Mouse (Mus musculus): ENCODE measurements at regions not wholly inside any gene's neighbourhood (a gene's known extent, or its start where the extent isn't known, plus 50 kb on each side); places are given as distances from the start of the nearest gene placed in this dataset.
"Not testable (repeated sequence)": the region's sequence is repeated elsewhere in the genome, so short reads cannot be mapped to it uniquely, and the experiment has no call there.

DNA sequence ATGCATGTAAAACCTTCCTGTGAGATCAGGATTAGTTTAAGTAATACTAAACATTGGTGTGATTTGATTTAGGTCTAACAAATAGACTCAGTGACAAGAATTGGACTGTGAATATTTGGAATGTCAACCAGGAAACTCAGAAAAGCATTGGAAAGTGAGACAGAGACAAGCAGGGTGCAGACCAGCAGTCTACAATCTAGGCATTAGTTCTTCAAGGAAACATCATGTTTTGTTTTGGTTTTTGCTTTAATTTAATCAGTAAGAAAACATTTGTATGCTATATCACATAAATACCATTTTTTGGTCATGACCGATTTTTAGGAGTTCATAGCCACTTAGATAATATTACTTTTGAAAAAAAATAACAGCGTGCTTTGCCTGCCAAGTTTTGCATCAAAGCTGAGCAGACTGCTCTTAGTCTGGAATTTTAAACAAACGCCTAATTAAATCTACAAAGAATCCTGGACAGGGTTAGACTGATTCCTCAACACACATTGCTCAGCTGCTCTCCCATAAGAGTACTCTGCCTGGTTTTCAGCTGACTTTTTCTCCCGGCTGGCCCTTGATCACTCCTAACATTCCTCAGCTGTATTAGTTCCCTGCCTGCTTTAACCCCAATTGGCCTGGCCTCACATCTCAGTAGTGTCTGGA is 396.5 kb upstream of the Kcnh7 start:
- no peak overlapping the region for H3K27ac ChIP-seq (replicated peaks)
- WGBS, result 53% methylated on average over 4 of the region's 4 CpGs
- no peaks in the 10 kb centered on the region for H3K4me1 ChIP-seq
- H3K4me3 ChIP-seq, result no peak overlapping the region
- H3K36me3 ChIP-seq, result no peaks in the 10 kb centered on the region
- no peak for ATAC-seq (ENCODE audit: extremely low read depth, insufficient number of reproducible peaks, low FRiP score, low TSS enrichment)
- H3K4me2 ChIP-seq, result no peak overlapping the region
- no peaks in the 10 kb centered on the region for H3K9me3 ChIP-seq
- no peak overlapping the region for H3K9ac ChIP-seq
- H3K27me3 ChIP-seq (replicated peaks), result no peaks in the 10 kb centered on the region

GRCm38 (mm10) chr2:63575172-63575571 is 391.1 kb upstream of the Kcnh7 start:
- Histone ChIP-seq H3K4me1 (peaks cover 4% of the 10 kb centered on the region; the same call in 1 of the 2 replicates), H3K4me3 (no peak overlapping the region), H3K9me3 (no peaks in the 10 kb centered on the region), H3K4me2 (no peak overlapping the region), H3K27ac (replicated peaks) (no peak overlapping the region), H3K36me3 (no peaks in the 10 kb centered on the region), H3K9ac (no peak overlapping the region), H3K27me3 (replicated peaks) (no peaks in the 10 kb centered on the region)
- ATAC-seq (ENCODE audit: extremely low read depth, insufficient number of reproducible peaks, low FRiP score, low TSS enrichment), result no peak
- WGBS, result 68% methylated on average over 5 of the region's 5 CpGs

DNA sequence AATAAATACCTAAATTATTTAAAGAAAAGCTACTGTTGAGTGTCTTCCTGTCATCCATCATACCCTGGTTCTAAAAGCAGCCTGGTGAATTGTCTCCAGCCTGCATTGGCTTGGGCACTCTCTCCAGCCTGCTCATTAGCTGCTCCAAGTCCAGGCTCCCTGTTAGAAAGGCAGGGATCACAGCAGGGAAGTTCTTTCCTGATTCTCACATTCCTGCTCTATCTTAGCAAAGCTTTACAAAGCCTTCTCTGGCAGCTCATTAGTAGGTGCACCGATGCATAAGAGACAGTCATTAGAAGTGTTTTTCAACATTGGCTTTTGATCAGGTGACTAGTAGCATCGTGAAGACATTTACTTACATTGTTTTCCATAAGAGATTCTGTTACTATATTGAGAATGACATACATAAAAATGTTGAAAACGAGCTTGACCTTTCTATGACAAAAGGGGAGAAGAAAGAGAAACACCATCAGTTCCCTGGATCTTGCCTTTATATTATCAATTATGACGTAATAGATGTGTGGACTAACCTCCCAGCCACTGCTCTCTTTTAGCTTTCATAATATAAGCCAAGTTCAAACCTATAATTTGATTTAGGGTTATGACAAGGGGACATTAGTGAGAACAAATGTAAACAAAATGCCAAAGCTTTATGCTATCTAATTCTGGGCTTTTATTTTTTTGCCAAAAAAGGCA is 390.1 kb upstream of the Kcnh7 start:
- ATAC-seq (ENCODE audit: extremely low read depth, insufficient number of reproducible peaks, low FRiP score, low TSS enrichment), result no peak

DNA sequence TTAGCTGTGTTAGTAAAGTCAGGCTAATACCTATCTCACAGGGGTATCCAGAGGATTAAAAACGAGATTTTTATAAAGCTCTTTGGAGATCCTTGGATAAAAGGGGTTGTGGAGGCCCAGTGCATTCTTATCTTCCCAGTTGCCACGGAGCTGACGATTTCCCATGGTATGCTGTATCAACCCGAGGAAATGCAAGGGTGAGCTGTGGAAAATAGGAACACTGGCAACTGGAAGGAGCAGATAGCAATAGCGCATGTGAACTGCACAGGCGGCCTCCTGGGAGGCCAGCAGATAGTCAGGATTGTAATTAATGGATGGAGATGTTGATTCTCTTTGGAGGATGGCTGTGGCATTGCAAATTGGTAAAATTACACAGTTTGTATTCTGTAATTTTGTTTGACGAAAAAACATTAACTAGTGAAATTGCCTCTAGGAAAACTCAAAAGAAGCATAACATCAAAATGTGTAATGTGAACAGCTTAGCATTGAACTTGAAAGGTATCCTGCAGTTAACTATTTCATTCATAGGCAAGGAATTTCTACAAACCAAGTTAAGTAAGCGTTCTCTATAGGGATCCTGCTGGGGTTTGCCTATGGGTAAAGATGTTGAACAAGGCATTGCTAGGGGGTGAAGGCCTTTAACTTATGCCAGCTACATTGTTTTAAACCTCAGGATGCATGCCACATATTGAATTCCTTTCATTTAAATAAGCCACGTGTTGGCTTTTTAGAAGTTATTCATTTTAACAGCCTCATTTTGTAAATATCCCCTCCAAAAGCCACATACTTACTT is 389.1 kb upstream of the Kcnh7 start:
- H3K4me1 ChIP-seq, result peaks cover 4% of the 10 kb centered on the region; the same call in 1 of the 2 replicates
- no peak overlapping the region for H3K4me2 ChIP-seq
- 33% methylated on average over 9 of the region's 9 CpGs for WGBS
- H3K9me3 ChIP-seq, result 0 out of 2 replicates have a peak, but pooled peaks cover 3% of the 10 kb centered on the region
- no peak for ATAC-seq (ENCODE audit: extremely low read depth, insufficient number of reproducible peaks, low FRiP score, low TSS enrichment)
- no peaks in the 10 kb centered on the region for H3K36me3 ChIP-seq
- no peak overlapping the region for H3K27ac ChIP-seq (replicated peaks)
- no peaks in the 10 kb centered on the region for H3K27me3 ChIP-seq (replicated peaks)
- no peak overlapping the region for H3K9ac ChIP-seq
- H3K4me3 ChIP-seq, result no peak overlapping the region

More for the DNA sequence above, 390.1 kb upstream of the Kcnh7 start:
- H3K9me3 ChIP-seq, result 0 out of 2 replicates have a peak, but pooled peaks cover 3% of the 10 kb centered on the region
- no peak overlapping the region for H3K27ac ChIP-seq (replicated peaks)
- no peaks in the 10 kb centered on the region for H3K27me3 ChIP-seq (replicated peaks)
- WGBS, result 22% methylated on average over 4 of the region's 4 CpGs
- no peaks in the 10 kb centered on the region for H3K36me3 ChIP-seq
- H3K4me3 ChIP-seq, result no peak overlapping the region
- peaks cover 4% of the 10 kb centered on the region; the same call in 1 of the 2 replicates for H3K4me1 ChIP-seq
- no peak overlapping the region for H3K9ac ChIP-seq
- no peak overlapping the region for H3K4me2 ChIP-seq

- H3K27me3 ChIP-seq (replicated peaks), result no peaks in the 10 kb centered on the region
- H3K9ac ChIP-seq, result no peak overlapping the region
- no peaks in the 10 kb centered on the region for H3K9me3 ChIP-seq
- no peaks in the 10 kb centered on the region for H3K4me1 ChIP-seq
- no peak overlapping the region for H3K27ac ChIP-seq (replicated peaks)
- WGBS, result 78% methylated on average over 3 of the region's 3 CpGs
- H3K4me2 ChIP-seq, result no peak overlapping the region
- no peak for ATAC-seq (ENCODE audit: extremely low read depth, insufficient number of reproducible peaks, low FRiP score, low TSS enrichment)
- no peak overlapping the region for H3K4me3 ChIP-seq
- no peaks in the 10 kb centered on the region for H3K36me3 ChIP-seq
Observed at GRCm38 (mm10) chr2:63556858-63557419, 372.9 kb upstream of the Kcnh7 start.

DNA sequence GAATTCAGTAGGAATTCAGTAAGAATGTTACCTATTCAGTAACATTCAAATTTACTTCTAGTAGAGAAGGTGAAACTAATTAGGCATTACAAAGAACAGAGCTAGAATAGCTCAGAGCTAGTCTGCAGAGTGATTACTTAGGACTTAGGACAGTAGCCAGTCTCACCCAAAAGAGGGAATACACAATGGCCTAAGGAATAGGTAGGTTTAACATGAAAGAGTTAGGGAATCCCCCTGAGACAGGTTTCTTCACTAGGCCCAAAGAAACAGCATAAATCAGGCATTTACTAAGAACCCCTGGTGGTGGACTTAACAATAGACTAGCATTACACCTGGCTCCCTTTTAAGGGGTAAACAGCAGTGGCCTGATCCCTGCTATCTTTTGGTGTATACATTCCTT is 357.7 kb upstream of the Kcnh7 start:
- not testable (repeated sequence) for H3K4me1 ChIP-seq; ATAC-seq (ENCODE audit: extremely low read depth, insufficient number of reproducible peaks, low FRiP score, low TSS enrichment); H3K4me2 ChIP-seq; H3K9me3 ChIP-seq; H3K27me3 ChIP-seq (replicated peaks); H3K27ac ChIP-seq (replicated peaks); H3K36me3 ChIP-seq; H3K4me3 ChIP-seq; H3K9ac ChIP-seq

DNA sequence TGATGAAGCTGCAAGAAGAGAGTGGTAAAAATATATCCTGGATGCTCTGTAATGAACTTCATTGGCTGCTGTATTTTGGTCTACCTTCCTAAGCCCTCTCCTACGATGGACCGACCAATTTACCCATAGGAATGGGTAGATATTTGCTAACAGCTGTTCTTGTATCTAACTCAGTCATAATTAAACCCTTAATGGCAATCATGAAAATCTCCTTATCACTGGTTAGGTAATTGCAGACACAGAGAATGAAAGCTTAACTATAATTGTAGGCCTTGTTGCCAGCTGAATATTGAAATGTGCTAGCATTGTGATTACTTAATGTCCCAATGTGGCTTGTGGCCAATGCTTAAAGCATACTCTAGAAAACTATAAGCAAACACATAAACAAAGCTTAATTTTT is 334.4 kb upstream of the Kcnh7 start:
- Histone ChIP-seq H3K4me3 (no peak overlapping the region), H3K9me3 (no peaks in the 10 kb centered on the region), H3K4me1 (no peaks in the 10 kb centered on the region), H3K36me3 (no peaks in the 10 kb centered on the region), H3K9ac (no peak overlapping the region), H3K4me2 (no peak overlapping the region), H3K27me3 (replicated peaks) (no peaks in the 10 kb centered on the region), H3K27ac (replicated peaks) (no peak overlapping the region)
- 90% methylated on average over 2 of the region's 2 CpGs for WGBS
- no peak for ATAC-seq (ENCODE audit: extremely low read depth, insufficient number of reproducible peaks, low FRiP score, low TSS enrichment)

DNA sequence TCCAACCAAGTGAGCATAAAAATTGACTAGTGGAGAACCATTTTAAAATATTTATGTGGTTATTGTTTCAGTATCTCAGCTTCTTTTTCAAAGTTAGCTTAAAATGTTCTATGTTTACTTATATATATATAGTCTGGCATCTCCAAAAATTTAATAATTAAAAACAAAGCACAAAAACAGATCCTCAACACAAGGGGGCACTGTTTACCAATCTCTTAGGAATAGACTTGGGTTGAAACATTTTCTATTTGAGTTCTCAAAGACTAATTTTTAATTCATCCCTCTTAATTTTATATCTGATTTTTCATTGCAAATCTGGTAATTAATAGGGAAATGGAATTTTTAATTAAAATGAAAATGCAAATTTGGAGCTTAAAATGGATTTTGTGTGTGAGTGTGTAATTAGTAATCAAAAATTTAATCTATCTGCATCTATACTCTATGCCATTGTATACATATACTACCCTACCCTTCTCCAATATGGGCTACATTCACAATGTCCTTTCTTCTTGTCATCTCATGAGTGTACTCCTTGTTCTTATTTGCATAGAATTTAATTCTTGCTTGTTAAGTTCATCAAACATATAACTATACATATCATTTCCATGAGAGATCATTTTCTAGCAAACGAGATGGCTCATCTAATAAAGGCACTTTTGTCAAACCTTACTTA is 329.6 kb upstream of the Kcnh7 start:
- no peaks in the 10 kb centered on the region for H3K36me3 ChIP-seq
- H3K9ac ChIP-seq, result no peak overlapping the region
- no peaks in the 10 kb centered on the region for H3K9me3 ChIP-seq
- no peaks in the 10 kb centered on the region for H3K27me3 ChIP-seq (replicated peaks)
- no peak overlapping the region for H3K4me3 ChIP-seq
- H3K4me1 ChIP-seq, result no peaks in the 10 kb centered on the region
- ATAC-seq (ENCODE audit: extremely low read depth, insufficient number of reproducible peaks, low FRiP score, low TSS enrichment), result no peak
- 40% methylated on average over 1 of the region's 1 CpGs for WGBS
- no peak overlapping the region for H3K27ac ChIP-seq (replicated peaks)
- no peak overlapping the region for H3K4me2 ChIP-seq

DNA sequence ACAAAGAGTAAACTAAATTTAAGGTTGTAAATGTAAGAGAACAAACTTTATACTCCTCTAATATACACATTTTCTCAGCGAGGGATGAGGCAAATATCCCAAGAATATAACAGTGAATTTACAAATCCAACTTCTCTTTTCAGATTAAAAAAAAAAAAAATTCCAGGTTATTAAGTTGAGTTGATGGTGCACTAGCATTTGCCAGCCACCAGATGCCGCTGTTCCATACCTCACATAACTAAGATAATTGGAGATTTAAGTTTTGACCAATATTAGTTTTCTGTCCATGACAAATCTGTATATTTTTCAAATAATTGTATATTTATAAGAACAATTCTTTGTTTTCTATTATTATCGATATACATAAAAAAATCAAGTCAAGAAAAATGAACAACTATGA is 319.9 kb upstream of the Kcnh7 start:
- WGBS, result 4% methylated on average over 3 of the region's 3 CpGs
- H3K4me1 ChIP-seq, result no peaks in the 10 kb centered on the region
- ATAC-seq (ENCODE audit: extremely low read depth, insufficient number of reproducible peaks, low FRiP score, low TSS enrichment), result no peak
- H3K9ac ChIP-seq, result no peak overlapping the region
- H3K27me3 ChIP-seq (replicated peaks), result no peaks in the 10 kb centered on the region
- H3K27ac ChIP-seq (replicated peaks), result no peak overlapping the region
- H3K4me2 ChIP-seq, result no peak overlapping the region
- no peaks in the 10 kb centered on the region for H3K36me3 ChIP-seq
- H3K9me3 ChIP-seq, result no peaks in the 10 kb centered on the region
- no peak overlapping the region for H3K4me3 ChIP-seq

- Histone ChIP-seq H3K27me3 (replicated peaks) (no peaks in the 10 kb centered on the region), H3K4me3 (no peak overlapping the region), H3K9me3 (no peaks in the 10 kb centered on the region), H3K36me3 (no peaks in the 10 kb centered on the region), H3K9ac (no peak overlapping the region), H3K27ac (replicated peaks) (no peak overlapping the region), H3K4me2 (no peak overlapping the region), H3K4me1 (no peaks in the 10 kb centered on the region)
- no peak for ATAC-seq (ENCODE audit: extremely low read depth, insufficient number of reproducible peaks, low FRiP score, low TSS enrichment)
- 65% methylated on average over 5 of the region's 5 CpGs for WGBS
Observed at GRCm38 (mm10) chr2:63476411-63476810, 292.3 kb upstream of the Kcnh7 start.

DNA sequence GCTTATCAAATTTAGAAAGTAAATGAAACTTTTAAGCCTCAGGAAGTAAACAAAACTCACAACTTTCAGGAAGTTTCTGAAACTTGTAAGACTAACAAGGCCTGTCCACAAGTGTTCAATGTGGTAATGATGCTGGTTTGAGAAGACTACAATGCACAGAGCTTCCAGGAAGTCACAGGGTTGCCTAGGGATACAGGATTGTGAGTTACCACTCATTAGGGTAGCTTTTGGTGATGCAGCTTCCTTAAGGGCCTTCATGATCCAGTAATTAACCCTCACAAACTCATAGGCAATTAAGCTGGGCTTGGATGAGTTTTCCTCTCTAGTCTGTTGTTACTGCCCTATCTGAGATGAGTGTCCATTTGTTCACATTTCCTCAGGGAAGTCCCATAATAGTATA is 291.2 kb upstream of the Kcnh7 start:
- Histone ChIP-seq H3K27me3 (replicated peaks) (no peaks in the 10 kb centered on the region), H3K27ac (replicated peaks) (no peak overlapping the region), H3K9ac (no peak overlapping the region), H3K4me2 (no peak overlapping the region), H3K9me3 (no peaks in the 10 kb centered on the region), H3K36me3 (no peaks in the 10 kb centered on the region), H3K4me1 (no peaks in the 10 kb centered on the region), H3K4me3 (no peak overlapping the region)
- no peak for ATAC-seq (ENCODE audit: extremely low read depth, insufficient number of reproducible peaks, low FRiP score, low TSS enrichment)
